Mouse (Mus musculus): ENCODE measurements around the gene Olfr1305. TPM values are rescaled to one million over a fixed set of nuclear protein-coding genes. Genes with fewer than 3 reads are reported as not detected.

Gene Olfr1305
- polyA plus RNA-seq (2015; fragmentation: Nextera tagmentation; extraction: Ambion mirVana), result not detected in 2 replicates

DNA sequence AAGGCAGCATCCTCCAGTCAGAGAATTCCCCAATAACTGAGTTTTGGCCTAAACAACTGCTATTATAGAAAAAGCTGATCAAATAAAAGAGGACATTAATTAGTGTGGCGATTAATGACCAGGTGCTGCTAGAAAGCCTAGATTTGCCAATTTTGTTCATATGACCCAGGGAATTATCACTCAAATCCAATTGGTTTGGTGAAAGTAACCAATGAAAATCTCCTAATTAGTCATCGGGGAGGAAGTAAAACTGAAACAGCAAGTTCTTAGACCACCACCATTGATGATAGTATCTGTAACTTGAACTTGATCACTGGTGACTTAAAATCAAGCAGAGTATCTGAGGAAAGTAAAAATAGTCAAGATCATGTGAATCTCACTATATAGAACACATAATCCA, at the start of gene Olfr1305:
Olfr1305 (minus strand) TSS at position 101 of the 400 bp plus-strand sequence.
- no peak within 1 kb of the TSS for H3K4me3 ChIP-seq
- ATAC-seq (ENCODE audit: low FRiP score), result no peak
- H3K27me3 ChIP-seq, result no peaks in the 10 kb centered on the region
- 0 out of 2 replicates have a peak, but pooled peaks cover 3% of the 10 kb centered on the region for H3K9me3 ChIP-seq
- H3K9ac ChIP-seq, result no peak within 1 kb of the TSS
- H3K4me2 ChIP-seq, result no peak within 1 kb of the TSS
- H3K4me1 ChIP-seq (replicated peaks), result no peaks in the 10 kb centered on the region
- 86% methylated on average over 2 of the region's 2 CpGs for WGBS
- H3K27ac ChIP-seq, result no peak within 1 kb of the TSS
- H3K36me3 ChIP-seq, result no peaks in the 10 kb centered on the region

DNA sequence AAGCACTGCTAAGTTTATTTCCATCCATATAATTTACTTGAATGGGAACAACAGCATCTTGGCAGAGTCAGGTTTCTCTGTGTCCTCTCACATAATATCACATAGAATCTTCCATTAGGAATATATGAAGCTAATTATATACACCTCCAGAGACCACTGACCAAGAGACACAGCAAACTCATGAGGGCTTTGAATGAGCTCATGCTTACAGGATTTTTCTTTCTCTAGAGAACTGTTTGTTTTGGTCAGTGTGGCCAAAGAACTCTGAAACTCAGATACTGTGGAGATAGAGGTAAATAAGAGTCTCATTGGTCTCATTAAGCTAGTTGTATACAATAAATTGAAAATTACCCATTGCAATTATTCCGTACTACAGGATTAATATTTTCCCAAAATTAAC, 39.2 kb upstream of the Olfr1305 start, which contains the start of gene Olfr1306:
Olfr1306 (minus strand) TSS at position 101 of the 400 bp plus-strand sequence.
- Histone ChIP-seq H3K27ac (no peak within 1 kb of the TSS), H3K9ac (no peak within 1 kb of the TSS), H3K9me3 (no peaks in the 10 kb centered on the region), H3K4me1 (replicated peaks) (no peaks in the 10 kb centered on the region), H3K27me3 (no peaks in the 10 kb centered on the region), H3K4me3 (no peak within 1 kb of the TSS), H3K4me2 (no peak within 1 kb of the TSS), H3K36me3 (no peaks in the 10 kb centered on the region)
- ATAC-seq (ENCODE audit: low FRiP score), result no peak
- 94% methylated on average over 1 of the region's 1 CpGs for WGBS

DNA sequence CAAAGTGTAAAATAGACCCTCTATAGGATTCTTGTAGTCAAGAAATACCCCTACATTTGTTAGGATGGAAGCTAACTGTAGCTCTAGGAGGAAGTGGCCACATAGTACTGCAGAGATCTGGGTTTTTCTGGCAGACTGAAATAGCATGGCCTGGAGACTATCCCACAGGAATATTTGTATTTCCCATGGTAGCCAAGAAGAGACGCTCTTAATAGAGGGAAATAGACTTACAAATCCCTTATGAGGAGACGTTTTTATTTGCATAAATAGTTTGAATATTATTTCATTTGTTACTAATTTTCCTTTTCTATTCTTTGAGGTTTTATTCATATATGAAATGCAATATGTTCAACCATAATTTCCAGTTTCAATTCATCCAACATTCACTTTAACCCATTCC, 56.7 kb downstream of the Olfr1305 start, which contains the start of gene Olfr1303:
Olfr1303 (minus strand) TSS at position 101 of the 400 bp plus-strand sequence.
- WGBS, result 90% methylated on average over 2 of the region's 2 CpGs
- no peak within 1 kb of the TSS for H3K27ac ChIP-seq

More for the DNA sequence above, 56.7 kb downstream of the Olfr1305 start, which contains the start of gene Olfr1303:
- Histone ChIP-seq H3K36me3 (no peaks in the 10 kb centered on the region), H3K4me3 (no peak within 1 kb of the TSS), H3K4me1 (replicated peaks) (no peaks in the 10 kb centered on the region), H3K4me2 (no peak within 1 kb of the TSS), H3K27me3 (no peaks in the 10 kb centered on the region), H3K9me3 (no peaks in the 10 kb centered on the region), H3K9ac (no peak within 1 kb of the TSS)
- no peak for ATAC-seq (ENCODE audit: low FRiP score)

Other genes starting within 250 kb of the Olfr1305 start
- not detected in 2 replicates for gene Olfr1298, start 227.9 kb downstream of the Olfr1305 start, polyA plus RNA-seq (2015; fragmentation: Nextera tagmentation; extraction: Ambion mirVana)
- gene Olfr1299, start 215.7 kb downstream of the Olfr1305 start, polyA plus RNA-seq (2015; fragmentation: Nextera tagmentation; extraction: Ambion mirVana), result not detected in 2 replicates
- gene Olfr1301, start 126.1 kb downstream of the Olfr1305 start, polyA plus RNA-seq (2015; fragmentation: Nextera tagmentation; extraction: Ambion mirVana), result not detected in 2 replicates
- not detected in 2 replicates for gene Olfr1302, start 99.7 kb downstream of the Olfr1305 start, polyA plus RNA-seq (2015; fragmentation: Nextera tagmentation; extraction: Ambion mirVana)
- not detected in 2 replicates for gene Olfr1303, start 56.8 kb downstream of the Olfr1305 start, polyA plus RNA-seq (2015; fragmentation: Nextera tagmentation; extraction: Ambion mirVana)
- gene Olfr1306, start 39.1 kb upstream of the Olfr1305 start, polyA plus RNA-seq (2015; fragmentation: Nextera tagmentation; extraction: Ambion mirVana), result not detected in 2 replicates
- not detected in 2 replicates for gene Olfr1307, start 72.3 kb upstream of the Olfr1305 start, polyA plus RNA-seq (2015; fragmentation: Nextera tagmentation; extraction: Ambion mirVana)
- gene Olfr1308, start 87.8 kb upstream of the Olfr1305 start, polyA plus RNA-seq (2015; fragmentation: Nextera tagmentation; extraction: Ambion mirVana), result not detected in 2 replicates
- not detected in 2 replicates for gene Olfr1309, start 113.1 kb upstream of the Olfr1305 start, polyA plus RNA-seq (2015; fragmentation: Nextera tagmentation; extraction: Ambion mirVana)
- not detected in 2 replicates for gene Olfr1310, start 135.6 kb upstream of the Olfr1305 start, polyA plus RNA-seq (2015; fragmentation: Nextera tagmentation; extraction: Ambion mirVana)
- not detected in 2 replicates for gene Olfr1311, start 147.3 kb upstream of the Olfr1305 start, polyA plus RNA-seq (2015; fragmentation: Nextera tagmentation; extraction: Ambion mirVana)
- not detected in 2 replicates for gene Olfr1312, start 173.1 kb upstream of the Olfr1305 start, polyA plus RNA-seq (2015; fragmentation: Nextera tagmentation; extraction: Ambion mirVana)
- not detected in 2 replicates for gene Olfr1313, start 200.7 kb upstream of the Olfr1305 start, polyA plus RNA-seq (2015; fragmentation: Nextera tagmentation; extraction: Ambion mirVana)
- gene Olfr1314, start 219.6 kb upstream of the Olfr1305 start, polyA plus RNA-seq (2015; fragmentation: Nextera tagmentation; extraction: Ambion mirVana), result not detected in 2 replicates
- not detected in 2 replicates for gene Olfr1315-ps1, start 238.3 kb upstream of the Olfr1305 start, polyA plus RNA-seq (2015; fragmentation: Nextera tagmentation; extraction: Ambion mirVana)